Mouse (Mus musculus) brain, embryonic 14.5 days (tissue): ENCODE measurements around the gene Nrxn2.

Experiments
- CTCF ChIP-seq: fragments of 200-500 bp; IDR thresholded peaks from 2 replicates; pipeline ENCODE4 v1.5.1; 2012; ENCODE audit warnings: inconsistent platforms, mild to moderate bottlenecking, moderate library complexity, borderline replicate concordance; ENCODE audit not compliant: insufficient read depth, insufficient read length; ENCODE audit errors: extremely low read depth
- POLR2A ChIP-seq: fragments of 200-500 bp; IDR thresholded peaks from 2 replicates; pipeline ENCODE4 v1.6.1; 2012; ENCODE audit warnings: mild to moderate bottlenecking, inconsistent platforms, borderline replicate concordance; ENCODE audit not compliant: poor library complexity, insufficient read depth, insufficient read length, severe bottlenecking; ENCODE audit errors: extremely low read depth

- TF ChIP-seq CTCF (no peak), POLR2A (no peak)
These were observed 106.5 kb downstream of the Nrxn2 start for GRCm38 (mm10) chr19:6525023-6525422.
